Mouse (Mus musculus): Measurements from ENCODE around the gene Rab22a. TPM values are rescaled to one million over a fixed set of nuclear protein-coding genes. Genes with fewer than 3 reads are reported as not detected.

The Rab22a gene
- 22.5 TPM for polyA plus RNA-seq (2014; fragmentation: Illumina TruSeq; extraction: RNeasy Lipid Tissue Mini Kit (QIAGEN cat#74804); ENCODE audit: low read depth, low replicate concordance)

GRCm38 (mm10) chr2:173659057-173659925 lies at the start of gene Rab22a:
Rab22a (plus strand) TSS chr2:173659760.

GRCm38 (mm10) chr2:173719115-173719514 lies 59.6 kb downstream of the Rab22a start, which contains the start of gene 1700010B08Rik:
1700010B08Rik (plus strand) TSS chr2:173719415.

GRCm38 (mm10) chr2:173737222-173737989 lies 77.8 kb downstream of the Rab22a start, which contains the start of gene Vapb:
Vapb (plus strand) TSS chr2:173737511.

Other genes starting within 250 kb of the Rab22a start
- gene 1700021F07Rik, start 137.2 kb upstream of the Rab22a start, polyA plus RNA-seq (2014; fragmentation: Illumina TruSeq; extraction: RNeasy Lipid Tissue Mini Kit (QIAGEN cat#74804); ENCODE audit: low read depth, low replicate concordance) = not detected
- gene Ankrd60, start 81.4 kb upstream of the Rab22a start, polyA plus RNA-seq (2014; fragmentation: Illumina TruSeq; extraction: RNeasy Lipid Tissue Mini Kit (QIAGEN cat#74804); ENCODE audit: low read depth, low replicate concordance) = not detected
- not detected for gene 1700010B08Rik, start 59.7 kb downstream of the Rab22a start, polyA plus RNA-seq (2014; fragmentation: Illumina TruSeq; extraction: RNeasy Lipid Tissue Mini Kit (QIAGEN cat#74804); ENCODE audit: low read depth, low replicate concordance)
- gene Vapb, start 77.8 kb downstream of the Rab22a start, polyA plus RNA-seq (2014; fragmentation: Illumina TruSeq; extraction: RNeasy Lipid Tissue Mini Kit (QIAGEN cat#74804); ENCODE audit: low read depth, low replicate concordance) = 85.6 TPM